Mouse (Mus musculus) lung, adult 2 months (tissue): ENCODE measurements at regions not wholly inside any gene's neighbourhood (a gene's known extent, or its start where the extent isn't known, plus 50 kb on each side); places are given as distances from the start of the nearest gene placed in this dataset.

Experiments
- CTCF ChIP-seq: fragments of 200-500 bp; IDR thresholded peaks from 2 replicates; pipeline ENCODE4 v1.5.1; 2011; ENCODE audit warnings: mild to moderate bottlenecking, low read length, control low read depth; ENCODE audit not compliant: insufficient read depth
- POLR2A ChIP-seq: fragments of 200-500 bp; IDR thresholded peaks from 2 replicates; pipeline ENCODE4 v1.6.1; 2011; ENCODE audit warnings: low read depth, mild to moderate bottlenecking, control low read depth, low read length, borderline replicate concordance; ENCODE audit errors: extremely low read depth

DNA sequence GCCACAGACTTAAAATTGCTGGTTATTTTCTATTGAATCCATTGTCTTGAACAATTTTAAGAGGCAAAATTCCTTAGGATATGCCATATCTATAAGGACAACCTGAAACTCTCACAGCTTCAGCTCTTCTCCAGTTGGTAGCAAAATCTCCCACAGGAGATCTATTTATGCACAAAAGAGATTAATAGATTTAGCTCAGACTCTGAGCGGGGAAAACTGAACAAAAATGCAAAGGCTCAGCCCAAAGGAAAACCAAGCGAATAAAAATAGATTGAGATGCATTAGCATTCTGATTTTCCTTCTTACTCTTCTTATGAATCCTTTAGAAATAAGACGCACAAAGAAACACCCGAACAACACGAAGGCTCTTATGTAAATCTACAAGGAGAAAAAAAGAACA is 196.2 kb upstream of the Pcsk5 start:
- TF ChIP-seq CTCF, result no peak
- no peak for TF ChIP-seq POLR2A
